Mouse (Mus musculus) monocyte, adult 5-6 weeks (primary cell): Measurements from ENCODE around the gene Bmyc. TPM values are rescaled to one million over a fixed set of nuclear protein-coding genes. Genes with fewer than 3 reads are reported as not detected.
"Not testable (repeated sequence)": the region's sequence is repeated elsewhere in the genome, so short reads cannot be mapped to it uniquely, and the experiment has no call there.

Experiments
- ATAC-seq: fragments of 153-309, 156-312 bp; replicated peaks from 2 replicates; pipeline ENCODE4 v1.8.0; 2017; ENCODE audit warnings: mild to moderate bottlenecking; ENCODE audit not compliant: low TSS enrichment, insufficient number of reproducible peaks, severe bottlenecking, poor library complexity, low FRiP score
- total RNA-seq: library from RNA; stranded (forward); fragments of 200-1000, 200-491, 200-594 nt; gene quantifications from 3 replicates; pipeline ENCODE4 v1.2.3, GENCODE M21; 2017

The Bmyc gene
- total RNA-seq, 1 experiment from 2014 or later = 4.4 TPM

- not testable (repeated sequence) for ATAC-seq
Measured at GRCm38 (mm10) chr2:25709056-25709455, 2.5 kb downstream of the Bmyc start.

DNA sequence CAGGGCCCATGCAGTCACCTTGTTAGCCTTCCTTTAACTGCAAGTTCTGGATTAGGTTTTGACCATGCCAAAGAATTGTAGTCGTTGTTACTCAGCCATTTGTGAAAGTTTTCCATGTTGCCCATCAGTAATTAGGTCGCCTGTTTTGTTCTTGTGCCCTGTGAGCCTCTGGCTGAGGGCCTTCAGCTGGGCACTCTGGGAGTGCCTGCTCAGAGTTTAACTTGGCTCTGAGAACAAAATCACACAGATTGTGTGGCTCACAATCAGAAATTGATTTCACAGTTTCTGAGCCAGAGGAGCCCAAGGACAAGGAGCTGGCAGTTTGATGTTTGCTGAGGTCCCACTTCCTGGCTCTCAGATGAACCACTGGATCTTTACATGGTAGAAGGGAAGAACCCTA lies 3.3 kb downstream of the Bmyc start:
- ATAC-seq = not testable (repeated sequence)

DNA sequence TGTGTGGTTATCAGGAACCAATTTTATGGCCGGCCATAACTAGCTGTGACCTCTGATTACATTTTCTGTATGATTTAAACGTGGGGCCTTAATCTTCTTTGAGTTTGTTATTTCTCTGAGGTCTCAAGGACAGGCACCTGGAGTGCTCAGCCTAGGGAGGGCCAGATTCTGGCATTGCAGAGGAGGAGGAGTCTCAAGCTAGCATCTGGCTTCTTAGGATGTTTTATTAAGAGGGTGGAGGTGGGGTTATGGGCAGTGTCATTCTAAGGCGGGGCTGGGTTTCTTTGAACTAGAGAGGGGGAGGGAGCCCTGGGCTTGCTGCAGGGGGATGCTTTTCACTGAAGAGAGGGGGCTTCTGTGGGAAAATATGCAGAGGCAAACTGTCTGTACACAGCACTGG lies 5.1 kb downstream of the Bmyc start:
- ATAC-seq = not testable (repeated sequence)

GRCm38 (mm10) chr2:25717222-25717621 lies 10.7 kb downstream of the Bmyc start:
- ATAC-seq = no peak

- no peak for ATAC-seq
Measured at GRCm38 (mm10) chr2:25733199-25733930, 26.8 kb downstream of the Bmyc start.

GRCm38 (mm10) chr2:25736709-25737108 lies 30.2 kb downstream of the Bmyc start, which contains the start of gene Obp2b:
Gene Obp2b, plus strand, starts transcription at chr2:25737009.
- not testable (repeated sequence) for ATAC-seq

DNA sequence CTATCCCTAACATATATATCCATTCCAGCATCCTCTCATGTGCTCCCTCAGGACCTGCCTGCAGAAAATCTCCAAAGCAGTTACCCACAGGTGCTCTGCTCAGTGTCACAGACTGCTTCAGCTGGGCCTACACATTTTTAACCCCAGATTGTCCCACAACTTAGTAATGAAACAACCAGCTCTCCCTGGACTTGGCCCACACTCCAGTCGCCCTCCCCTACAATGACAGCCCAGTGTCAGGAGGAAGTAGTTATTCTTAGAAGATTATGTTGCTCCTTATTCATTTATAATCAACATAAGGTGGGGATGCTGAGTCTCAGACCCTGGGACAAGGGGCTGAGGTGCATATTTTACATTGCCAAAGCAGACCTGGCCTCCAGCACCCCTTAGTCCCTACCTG lies 35.1 kb downstream of the Bmyc start:
- no peak for ATAC-seq

- ATAC-seq = no peak
Measured at GRCm38 (mm10) chr2:25754201-25754600, 47.7 kb downstream of the Bmyc start.

Other genes starting within 250 kb of the Bmyc start
- gene Clic3, start 249.9 kb upstream of the Bmyc start, total RNA-seq = not detected in 3 replicates
- gene Paxx, start 245.6 kb upstream of the Bmyc start, total RNA-seq = 21.4 to 39.6 TPM (median 32.9 TPM) in 3 replicates
- gene Ptgds, start 236.7 kb upstream of the Bmyc start, total RNA-seq = not detected in 3 replicates
- gene Lcn12, start 212.8 kb upstream of the Bmyc start, total RNA-seq = not detected in 3 replicates
- gene Fbxw5, start 206.0 kb upstream of the Bmyc start, total RNA-seq = 33.3 to 58.1 TPM (median 38.6 TPM) in 3 replicates
- not detected in 3 replicates for gene C8g, start 205.0 kb upstream of the Bmyc start, total RNA-seq
- gene Traf2, start 159.8 kb upstream of the Bmyc start, total RNA-seq = 16.6 to 29.4 TPM (median 18.0 TPM) in 3 replicates
- 80.0 to 121 TPM (median 114 TPM) in 3 replicates for gene Edf1, start 148.9 kb upstream of the Bmyc start, total RNA-seq
- 2.8 to 6.2 TPM in 2 of 3 replicates, not detected in the other for gene Mamdc4, start 131.9 kb upstream of the Bmyc start, total RNA-seq
- gene Phpt1, start 131.5 kb upstream of the Bmyc start, total RNA-seq = 0.67 to 1.9 TPM (median 1.1 TPM) in 3 replicates
- 0.10 TPM in 1 of 3 replicates, not detected in the others for gene Ajm1, start 125.0 kb upstream of the Bmyc start, total RNA-seq
- gene Rabl6, start 98.2 kb upstream of the Bmyc start, total RNA-seq = 42.7 to 71.6 TPM (median 51.7 TPM) in 3 replicates
- not detected in 3 replicates for gene Ccdc183, start 89.1 kb upstream of the Bmyc start, total RNA-seq
- gene Tmem141, start 84.7 kb upstream of the Bmyc start, total RNA-seq = 12.4 to 19.4 TPM (median 14.3 TPM) in 3 replicates
- not detected in 3 replicates for gene Fcna, start 78.7 kb upstream of the Bmyc start, total RNA-seq
- not detected in 3 replicates for gene Lcn8, start 53.6 kb upstream of the Bmyc start, total RNA-seq
- not detected in 3 replicates for gene Lcn5, start 48.8 kb upstream of the Bmyc start, total RNA-seq
- gene Lcn6, start 30.0 kb upstream of the Bmyc start, total RNA-seq = not detected in 3 replicates
- not detected in 3 replicates for gene Lcn10, start 24.0 kb upstream of the Bmyc start, total RNA-seq
- not detected in 3 replicates for gene Obp2a, start 6.7 kb upstream of the Bmyc start, total RNA-seq
- not detected in 3 replicates for gene Obp2b, start 30.3 kb downstream of the Bmyc start, total RNA-seq
- not detected in 3 replicates for gene Lcn3, start 58.8 kb downstream of the Bmyc start, total RNA-seq
- not detected in 3 replicates for gene Lcn11, start 70.3 kb downstream of the Bmyc start, total RNA-seq
- gene Gm13539, start 75.5 kb downstream of the Bmyc start, total RNA-seq = not detected in 3 replicates
- not detected in 3 replicates for gene Glt6d1, start 109.1 kb downstream of the Bmyc start, total RNA-seq
- not detected in 3 replicates for gene Lcn9, start 116.4 kb downstream of the Bmyc start, total RNA-seq
- 0.39 TPM in 1 of 3 replicates, not detected in the others for gene Sohlh1, start 140.5 kb downstream of the Bmyc start, total RNA-seq
- 0.43 TPM in 1 of 3 replicates, not detected in the others for gene Kcnt1, start 157.0 kb downstream of the Bmyc start, total RNA-seq